Mouse (Mus musculus): ENCODE data around the gene Dnhd1.
"Not testable (repeated sequence)": the region's sequence is repeated elsewhere in the genome, so short reads cannot be mapped to it uniquely, and the experiment has no call there.

Gene Dnhd1

DNA sequence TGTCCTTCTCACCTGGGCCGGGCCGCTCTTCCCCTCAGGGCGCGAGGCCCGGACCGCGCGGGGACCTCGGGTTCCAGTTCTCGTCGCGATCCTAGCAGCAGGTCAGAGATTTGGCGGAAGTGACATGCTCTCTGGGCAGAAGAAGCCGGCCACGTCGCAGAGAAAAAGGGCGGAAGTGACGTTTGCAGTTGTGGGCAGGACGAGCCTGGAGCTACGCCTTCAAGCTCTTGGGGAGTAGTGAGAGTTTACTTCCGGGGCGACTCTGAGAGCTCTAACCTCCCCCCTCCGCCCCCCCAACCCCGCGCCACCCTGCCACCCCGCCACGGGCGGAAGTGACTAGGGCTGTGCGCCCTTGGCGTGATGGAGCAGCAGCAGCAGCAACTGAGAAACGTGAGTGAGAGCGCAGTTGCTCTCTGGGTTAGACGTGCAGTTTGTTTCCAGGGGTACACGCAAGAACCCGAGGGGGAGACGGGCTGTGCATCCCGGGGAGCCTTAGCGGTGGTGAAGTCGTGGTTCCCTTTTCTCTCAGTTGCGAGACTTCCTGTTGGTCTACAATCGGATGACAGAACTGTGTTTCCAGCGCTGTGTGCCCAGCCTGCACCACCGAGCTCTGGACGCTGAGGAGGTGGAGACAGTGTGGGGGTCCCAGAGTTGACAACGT lies 10.3 kb upstream of the Dnhd1 start, which contains the start of the genes Arfip2 and Gm45799:
Gene Arfip2, minus strand, starts transcription at position 184 of the 661 bp plus-strand sequence.
Gene Gm45799, plus strand, starts transcription at position 320 of the 661 bp plus-strand sequence.
- DNase-seq (ENCODE audit: low read depth in 1 of 2, low spot score in 2 of 2): peak; percentile 92 to 95

DNA sequence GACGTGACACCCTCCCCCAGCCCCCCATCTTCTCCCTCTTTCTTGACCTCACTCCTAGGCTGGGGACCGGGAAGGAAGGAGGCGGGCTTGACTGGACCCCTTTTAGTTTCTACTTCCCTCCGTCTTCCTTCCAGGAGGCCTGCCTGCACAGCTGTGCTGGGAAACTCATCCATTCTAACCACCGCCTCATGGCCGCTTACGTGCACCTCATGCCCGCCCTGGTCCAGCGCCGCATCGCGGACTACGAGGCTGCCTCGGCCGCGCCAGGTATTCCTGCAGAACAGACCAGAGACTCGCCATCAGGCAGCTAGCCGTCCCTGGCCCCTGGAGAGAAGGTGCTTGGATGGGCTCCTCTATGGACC lies 9.8 kb upstream of the Dnhd1 start:
- no peak for DNase-seq (ENCODE audit: low read depth in 1 of 2, low spot score in 2 of 2)

DNA sequence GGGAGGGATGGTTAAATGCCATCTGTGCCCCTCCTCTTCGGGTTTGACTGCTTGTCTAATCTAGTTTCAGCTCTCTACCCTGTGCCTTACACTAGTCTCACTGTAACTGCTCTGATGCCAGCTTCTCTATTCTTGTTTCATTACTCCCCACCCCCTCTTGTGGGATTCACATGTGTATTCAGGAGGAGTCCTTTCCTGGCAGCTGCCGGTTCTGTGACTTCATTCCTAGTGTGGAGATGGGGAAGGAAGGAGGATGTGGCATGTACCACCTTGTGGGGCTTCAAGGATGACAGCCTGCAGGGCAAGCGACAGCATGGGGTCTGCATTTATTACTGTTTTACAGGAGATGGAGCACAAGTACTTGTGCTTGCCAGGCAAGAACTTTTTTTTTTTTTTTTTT lies 8.7 kb upstream of the Dnhd1 start:
- DNase-seq (ENCODE audit: low read depth in 1 of 2, low spot score in 2 of 2): no peak

DNA sequence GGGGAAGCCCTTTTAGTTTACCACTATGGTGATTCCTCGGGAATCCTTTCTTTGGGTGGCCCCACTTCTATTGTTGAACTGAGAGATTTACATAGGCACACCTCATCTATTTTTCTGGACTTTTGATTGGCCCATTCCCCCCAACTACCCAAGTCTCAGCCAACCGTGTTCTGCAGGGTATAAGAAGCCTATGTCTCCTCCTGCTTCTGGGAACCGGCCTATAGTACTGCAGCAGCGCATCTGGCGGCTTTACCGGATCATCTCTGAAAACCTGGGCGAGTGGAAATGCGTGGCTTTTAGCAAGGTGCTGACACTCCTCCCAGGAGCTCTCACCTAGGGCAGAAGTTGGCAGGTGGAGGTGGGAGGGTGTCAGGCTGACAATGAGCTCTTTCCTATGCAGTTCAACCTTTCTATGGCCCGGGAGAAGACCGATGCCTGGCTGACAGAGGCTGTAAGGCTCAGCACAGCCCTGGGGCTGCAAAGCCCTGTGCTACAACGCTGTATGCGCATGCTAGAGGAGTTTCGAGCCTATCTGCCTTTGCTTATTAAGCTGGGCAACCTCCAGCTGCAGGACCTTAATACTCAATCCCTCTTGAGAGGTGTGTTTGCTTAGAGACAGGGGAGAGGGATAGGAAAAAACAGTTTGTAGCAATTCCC lies 35.0 kb downstream of the Dnhd1 start:
- no peak for DNase-seq (ENCODE audit: low read depth in 1 of 2, low spot score in 2 of 2)

DNA sequence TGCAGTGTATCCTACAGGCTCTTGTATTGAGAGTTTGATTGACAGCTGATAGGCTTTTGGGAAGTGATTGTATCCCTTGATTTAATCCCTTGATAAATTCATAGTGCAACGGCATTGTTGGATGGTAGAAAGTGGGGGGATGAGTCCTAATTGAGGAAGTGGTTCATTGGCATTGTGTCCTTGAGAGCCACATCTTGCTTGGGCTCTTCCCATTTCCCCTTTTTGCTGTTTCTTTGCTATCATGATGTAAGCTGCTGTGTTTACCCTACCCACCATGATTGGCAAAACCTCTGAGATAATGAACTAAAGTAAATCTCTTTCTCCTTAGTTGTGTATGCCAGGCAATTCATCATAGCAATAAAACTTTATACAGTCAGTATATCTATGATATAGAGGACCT lies 40.2 kb downstream of the Dnhd1 start:
- no peak for DNase-seq (ENCODE audit: low read depth in 1 of 2, low spot score in 2 of 2)

DNA sequence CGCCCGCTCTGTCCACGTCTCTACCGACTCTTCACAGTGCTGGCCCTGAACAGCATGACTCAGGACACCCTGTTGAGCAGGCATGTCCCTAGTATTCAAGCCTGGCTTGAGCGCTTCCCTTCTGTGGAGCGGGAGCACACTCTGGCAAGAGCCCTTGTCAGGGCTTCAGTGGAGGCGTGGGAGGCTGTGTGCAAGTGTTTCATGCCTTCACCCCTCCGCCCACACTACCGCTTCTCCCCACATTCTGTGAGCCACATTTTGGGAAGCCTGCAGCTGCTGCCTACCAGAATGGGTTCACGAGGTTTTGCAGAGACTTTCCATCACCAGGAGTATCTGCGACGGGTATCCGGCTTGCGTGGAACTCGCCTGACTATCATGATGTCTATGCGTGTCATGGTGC lies 52.6 kb downstream of the Dnhd1 start:
- DNase-seq (ENCODE audit: low read depth in 1 of 2, low spot score in 2 of 2): no peak

DNA sequence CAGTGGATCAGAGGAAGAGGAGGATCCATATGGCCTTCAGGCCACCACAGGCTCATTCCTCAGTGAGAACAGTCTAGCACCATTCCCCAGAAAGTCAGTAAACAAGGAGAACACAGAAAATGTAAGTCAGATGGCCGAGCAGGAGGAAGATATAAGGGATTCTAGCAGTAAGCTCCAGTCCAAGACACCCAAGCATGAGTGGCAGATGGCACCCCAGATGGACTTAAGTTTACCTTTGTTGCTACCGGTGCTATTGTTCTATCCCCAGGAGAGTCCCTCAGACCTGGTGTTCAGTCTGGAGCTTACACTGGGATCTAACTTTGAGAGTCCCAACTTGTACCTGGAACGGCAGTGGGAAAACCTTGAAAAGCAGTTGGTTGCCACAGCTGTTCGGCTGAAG lies 53.2 kb downstream of the Dnhd1 start:
- no peak for DNase-seq (ENCODE audit: low read depth in 1 of 2, low spot score in 2 of 2)

DNA sequence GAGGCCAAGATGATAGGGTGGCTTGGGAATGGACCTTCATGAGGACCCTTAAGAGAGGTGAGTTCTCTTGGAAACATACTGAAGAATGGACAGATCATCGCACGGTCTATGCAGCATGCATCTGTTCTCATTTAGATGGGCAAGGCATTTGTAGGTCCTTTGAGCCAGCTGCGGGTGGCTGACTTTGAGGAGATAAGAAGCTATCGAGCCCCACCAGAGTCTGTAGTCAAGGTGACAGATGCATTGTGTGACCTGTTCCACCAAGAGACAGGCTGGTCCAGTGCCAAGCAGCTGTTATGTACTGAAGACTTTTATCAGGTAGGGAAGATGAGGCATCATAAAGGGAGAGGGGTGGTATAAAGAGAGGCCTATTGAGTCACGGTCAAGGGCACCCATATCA lies 58.1 kb downstream of the Dnhd1 start:
- no peak for DNase-seq (ENCODE audit: low read depth in 1 of 2, low spot score in 2 of 2)

DNA sequence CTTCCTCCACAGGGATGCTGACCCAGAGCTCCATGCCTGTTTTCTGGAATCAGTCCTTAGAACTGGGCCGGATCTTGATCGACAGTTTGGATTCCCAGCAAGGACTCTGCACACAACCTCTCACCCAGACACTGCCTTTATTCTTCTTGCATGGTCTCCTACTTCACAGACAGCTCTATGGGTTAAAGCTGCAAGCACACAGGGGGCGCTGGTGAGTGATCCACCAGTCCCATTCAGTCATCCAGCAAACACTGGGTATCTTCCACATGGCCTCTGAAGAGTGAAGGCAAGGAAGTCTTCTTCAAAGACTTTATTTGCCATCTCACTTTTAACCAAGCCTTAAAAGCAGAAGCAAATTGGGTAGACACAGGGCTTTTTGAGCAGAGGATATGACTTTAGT lies 64.7 kb downstream of the Dnhd1 start:
- no peak for DNase-seq (ENCODE audit: low read depth in 1 of 2, low spot score in 2 of 2)

DNA sequence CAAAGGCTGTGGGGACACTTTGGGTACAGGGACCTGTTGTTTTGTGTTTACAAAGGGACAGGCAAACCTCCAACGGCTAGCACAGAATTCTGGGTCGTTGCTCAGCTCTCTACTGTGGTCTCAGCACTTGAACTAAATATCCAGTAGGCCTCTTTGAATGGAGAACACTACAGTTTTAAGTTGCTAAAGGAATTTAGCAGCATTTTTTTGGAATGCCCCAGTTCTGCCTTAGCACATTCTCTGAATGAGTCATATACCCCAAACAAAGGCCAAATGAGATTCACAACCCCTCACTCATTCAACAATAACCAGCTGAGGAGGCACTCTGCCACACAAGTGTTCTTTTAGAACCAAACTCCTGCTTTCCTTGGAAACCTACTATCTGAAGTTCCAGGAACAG lies 71.3 kb downstream of the Dnhd1 start:
- DNase-seq (ENCODE audit: low read depth in 1 of 2, low spot score in 2 of 2): no peak

DNA sequence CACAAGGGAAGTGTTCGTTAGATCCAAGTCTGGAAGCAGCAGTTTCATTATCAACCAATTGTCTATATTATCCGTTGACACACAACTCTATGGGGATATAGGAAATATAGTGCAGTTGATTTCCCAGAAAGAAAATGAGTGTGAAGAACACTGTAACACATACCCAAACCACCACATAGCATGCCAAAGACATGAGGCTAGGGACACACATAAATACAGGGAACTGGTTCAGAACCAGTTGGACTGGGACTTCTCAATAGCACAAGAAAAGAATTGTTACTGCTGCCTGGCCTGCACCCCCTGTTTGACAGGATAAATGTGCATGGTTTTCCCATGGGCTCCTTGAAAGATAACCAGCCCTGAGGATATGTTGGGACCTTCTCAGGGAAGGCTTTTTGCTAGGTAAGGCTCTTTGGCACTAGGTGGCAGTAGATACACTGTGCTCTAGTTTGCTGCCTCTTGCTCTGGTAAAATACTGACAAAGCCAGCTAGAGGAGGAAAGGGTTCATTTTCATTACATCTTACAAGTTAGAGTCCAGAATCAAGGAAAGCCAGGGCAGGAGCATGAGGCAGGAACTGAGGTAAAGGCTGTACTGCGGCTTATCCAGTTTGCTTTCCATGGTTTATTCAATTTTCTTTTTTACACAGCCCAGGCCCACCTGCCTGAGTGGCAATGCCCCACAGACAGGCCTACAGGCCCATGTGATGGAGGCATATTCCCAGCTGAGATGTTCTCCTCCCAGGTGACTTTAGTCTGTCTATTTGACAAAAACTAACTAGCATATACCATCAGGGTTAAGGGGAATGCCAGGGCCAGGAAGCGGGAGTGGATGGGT lies 75.7 kb downstream of the Dnhd1 start:
- no peak for DNase-seq (ENCODE audit: low read depth in 1 of 2, low spot score in 2 of 2)

DNA sequence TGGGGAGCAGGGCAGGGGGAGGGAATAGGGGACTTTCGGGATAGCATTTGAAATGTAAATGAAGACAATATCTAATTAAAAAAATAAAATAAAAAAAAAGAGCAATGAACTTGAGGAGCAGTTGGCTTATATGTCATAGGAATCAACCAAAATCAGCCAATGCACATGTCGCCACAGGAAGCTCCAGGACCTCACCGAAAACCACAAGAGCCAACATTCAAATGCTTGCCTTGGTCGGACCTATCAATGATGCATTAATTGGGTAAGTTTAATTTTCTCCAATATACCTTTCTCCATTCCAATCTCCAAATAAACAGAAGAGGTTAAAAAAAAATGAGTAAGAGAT lies 76.3 kb downstream of the Dnhd1 start:
- no peak for DNase-seq (ENCODE audit: low read depth in 1 of 2, low spot score in 2 of 2)

DNA sequence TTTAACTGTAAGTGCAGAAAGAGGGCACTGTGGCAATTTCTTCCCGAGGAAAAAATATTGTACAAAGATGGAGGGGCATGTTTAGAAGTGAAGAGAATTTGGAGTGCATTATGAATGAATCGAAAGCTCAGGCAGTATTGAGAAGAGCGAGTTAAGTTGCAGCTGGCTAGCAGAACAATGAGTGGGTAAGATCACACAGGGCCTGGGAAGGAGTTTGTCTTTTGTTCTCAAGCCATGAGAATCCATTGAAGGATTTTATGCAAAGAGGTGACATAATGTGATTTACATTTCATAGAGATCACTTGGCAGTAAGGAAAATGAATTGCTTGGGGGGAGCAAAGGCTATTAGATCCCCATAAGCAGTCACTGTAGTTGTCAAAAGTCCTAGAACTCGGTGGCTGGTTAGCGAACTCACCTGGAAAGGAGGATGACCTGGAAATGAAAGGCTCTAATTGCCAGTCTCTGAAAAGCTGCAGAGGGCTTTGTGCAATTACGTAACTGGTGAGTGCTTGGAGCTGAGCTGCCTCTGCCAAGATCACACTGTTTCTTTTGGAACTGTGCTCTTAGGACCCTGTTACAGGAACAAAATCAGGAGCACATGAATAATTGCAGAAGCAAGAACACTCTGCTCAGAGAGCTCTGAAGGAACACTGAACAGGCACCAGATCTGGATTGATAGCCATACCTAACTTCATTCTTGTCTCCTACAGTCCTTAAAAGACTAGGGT lies 78.2 kb downstream of the Dnhd1 start:
- no peak for DNase-seq (ENCODE audit: low read depth in 1 of 2, low spot score in 2 of 2)

DNA sequence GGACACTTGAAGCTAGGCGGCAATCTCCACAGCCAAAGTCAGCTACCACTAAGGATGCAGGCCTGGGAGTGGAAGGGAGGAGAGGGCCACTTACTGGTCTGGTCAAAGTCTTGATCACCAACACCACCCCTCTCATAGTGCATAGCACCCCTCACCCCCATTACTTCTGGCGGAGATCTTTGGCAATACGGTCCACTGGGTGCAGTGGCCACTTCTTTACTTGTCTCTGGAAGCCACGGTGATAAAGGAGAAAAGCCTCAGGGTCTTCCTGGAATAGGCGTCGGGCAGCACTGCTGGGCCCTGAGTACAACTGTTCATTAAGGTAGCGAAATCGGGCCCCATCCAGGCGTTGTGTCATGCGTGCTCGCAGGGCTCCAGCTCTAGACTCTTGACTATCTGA lies 83.2 kb downstream of the Dnhd1 start:
- no peak for DNase-seq (ENCODE audit: low read depth in 1 of 2, low spot score in 2 of 2)

DNA sequence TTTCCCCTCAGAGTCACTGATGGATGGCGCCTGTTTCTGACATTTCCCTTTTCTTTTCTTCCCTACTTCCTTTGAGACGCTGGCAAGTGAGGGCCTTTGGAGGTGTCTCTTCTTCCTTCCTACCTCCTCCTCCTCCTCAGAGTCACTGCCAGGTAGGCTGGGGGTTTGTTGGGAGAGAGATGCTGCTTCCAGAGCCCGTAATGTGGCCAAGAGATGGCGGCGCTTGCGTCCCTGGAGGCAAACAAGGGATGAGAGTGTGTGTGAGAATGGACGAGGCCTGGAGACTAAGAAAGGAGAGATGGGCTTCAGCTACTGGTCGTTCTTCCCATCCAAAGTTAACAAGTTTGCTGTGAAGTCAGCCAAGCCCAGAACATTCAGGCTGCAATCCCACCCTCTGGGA lies 84.2 kb downstream of the Dnhd1 start:
- no peak for DNase-seq (ENCODE audit: low read depth in 1 of 2, low spot score in 2 of 2)

DNA sequence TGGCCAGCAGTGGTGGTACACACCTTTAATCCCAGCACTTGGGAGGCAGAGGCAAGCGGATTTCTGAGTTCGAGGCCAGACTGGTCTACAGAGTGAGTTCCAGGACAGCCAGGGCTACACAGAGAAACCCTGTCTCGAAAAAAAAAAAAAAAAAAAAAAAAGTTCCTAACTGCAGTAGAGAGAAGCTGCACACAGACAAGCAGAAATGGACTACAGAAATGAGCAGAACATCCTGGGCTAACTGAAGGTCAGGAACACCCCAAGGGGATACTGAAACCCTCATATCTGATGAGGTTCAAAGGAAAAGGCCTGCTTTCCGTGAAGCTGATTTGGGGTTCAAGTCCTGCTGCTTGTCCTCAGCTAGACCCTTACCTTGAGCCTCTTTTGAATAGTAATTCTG lies 84.8 kb downstream of the Dnhd1 start:
- not testable (repeated sequence) for DNase-seq (ENCODE audit: low read depth in 1 of 2, low spot score in 2 of 2)

DNA sequence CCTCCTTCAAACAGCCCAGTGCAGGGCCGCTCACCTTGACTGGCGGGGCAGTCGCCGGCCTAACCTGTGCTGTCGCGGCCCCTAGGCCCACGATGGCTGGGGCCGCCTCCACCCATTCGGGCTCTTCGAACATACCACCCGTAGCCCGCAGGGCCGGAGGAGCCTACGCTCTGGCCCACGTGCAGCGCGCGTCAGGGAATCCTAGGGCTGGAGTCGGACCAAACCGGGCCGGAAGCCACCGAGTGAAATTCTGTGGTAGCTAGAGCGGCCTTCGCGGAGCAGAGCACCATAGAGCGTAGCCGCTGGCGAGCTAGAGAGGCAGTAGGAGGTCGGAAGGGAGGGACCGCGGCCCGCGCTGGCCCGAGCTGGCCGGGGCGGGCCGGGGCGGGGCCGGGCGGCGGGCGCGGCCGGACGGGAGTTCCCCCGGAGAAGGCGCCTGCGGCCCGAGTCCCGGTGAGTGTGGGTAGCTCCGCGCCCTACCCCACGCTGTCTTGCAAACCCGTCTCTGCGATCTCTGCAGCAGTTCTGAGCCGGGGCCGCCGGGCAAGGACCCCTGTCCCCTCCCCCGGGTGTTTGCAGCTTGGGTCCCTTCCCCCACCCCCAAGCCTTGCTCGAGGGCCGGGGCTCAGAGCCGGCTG lies 85.8 kb downstream of the Dnhd1 start, which contains the start of gene Ilk:
Gene Ilk, plus strand, starts transcription at position 329 of the 638 bp plus-strand sequence.
- DNase-seq (ENCODE audit: low read depth in 1 of 2, low spot score in 2 of 2): peak; percentile 71 to 82

DNA sequence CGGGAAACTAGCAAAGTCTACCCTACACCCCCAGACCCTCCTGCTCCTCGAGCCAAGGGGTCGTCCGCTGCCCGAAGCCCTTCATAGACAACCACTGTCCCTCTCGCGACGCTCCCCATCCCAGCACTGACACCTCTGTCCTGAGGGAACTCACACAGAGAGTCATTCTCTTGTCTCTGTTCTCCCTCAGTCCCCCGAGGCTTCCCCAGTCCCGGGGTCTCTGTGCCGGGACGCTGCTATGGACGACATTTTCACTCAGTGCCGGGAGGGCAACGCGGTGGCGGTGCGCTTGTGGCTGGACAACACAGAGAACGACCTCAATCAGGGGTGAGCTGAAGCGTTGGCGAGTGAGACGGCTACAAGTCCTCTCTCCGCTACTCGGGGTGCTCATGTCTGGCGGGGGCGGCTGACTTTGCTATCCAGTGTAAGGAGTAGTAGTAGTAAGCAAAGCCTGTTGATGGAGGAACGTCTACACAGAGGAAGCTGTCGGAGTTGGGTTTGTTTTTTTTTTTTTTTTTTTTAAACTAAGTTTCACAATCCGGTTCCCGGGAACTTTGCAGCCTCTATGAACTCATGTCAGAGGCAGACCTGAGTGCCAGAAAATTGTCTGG lies 86.4 kb downstream of the Dnhd1 start, which contains the start of gene Rrp8:
Gene Rrp8, minus strand, starts transcription at position 475 of the 611 bp plus-strand sequence.
- DNase-seq (ENCODE audit: low read depth in 1 of 2, low spot score in 2 of 2): no peak

DNA sequence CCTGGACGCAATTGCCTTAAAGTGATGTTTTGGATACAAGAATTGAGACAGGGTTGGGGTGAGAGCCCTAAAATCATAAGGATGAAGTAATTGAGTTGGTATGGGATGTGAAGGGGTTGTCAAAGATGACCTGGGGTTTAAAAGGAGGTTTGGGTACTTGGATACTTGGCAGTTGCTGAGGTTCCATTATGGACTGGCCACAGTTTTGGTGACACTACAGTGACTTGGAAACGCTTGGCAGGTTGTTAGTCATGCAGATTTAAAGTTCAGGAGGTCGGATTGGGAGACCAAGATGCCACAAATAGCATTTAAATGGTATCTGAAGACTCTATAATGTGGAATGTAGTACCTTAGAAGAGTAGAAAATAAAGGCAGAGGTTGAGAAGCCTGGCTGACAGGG lies 87.0 kb downstream of the Dnhd1 start:
- no peak for DNase-seq (ENCODE audit: low read depth in 1 of 2, low spot score in 2 of 2)

DNA sequence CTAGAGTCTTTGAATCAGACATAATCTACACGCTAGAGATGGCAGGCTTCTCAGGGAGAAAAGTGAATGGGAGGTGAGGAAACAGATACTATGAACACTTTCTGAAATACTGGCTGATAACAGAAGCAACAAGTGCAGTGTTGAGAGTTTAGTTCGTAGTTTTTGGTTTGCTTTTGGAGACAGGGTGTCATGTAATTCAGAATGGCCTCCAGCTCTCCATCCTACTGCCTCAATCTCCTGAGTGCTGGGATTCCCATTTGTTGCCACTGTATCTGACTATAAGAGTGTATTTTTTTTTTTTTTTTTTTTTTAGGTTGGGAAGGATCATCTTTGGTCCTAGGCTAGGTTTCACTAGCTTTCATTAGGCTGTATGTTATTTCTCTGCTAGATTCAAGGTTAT lies 87.7 kb downstream of the Dnhd1 start:
- DNase-seq (ENCODE audit: low read depth in 1 of 2, low spot score in 2 of 2): no peak

DNA sequence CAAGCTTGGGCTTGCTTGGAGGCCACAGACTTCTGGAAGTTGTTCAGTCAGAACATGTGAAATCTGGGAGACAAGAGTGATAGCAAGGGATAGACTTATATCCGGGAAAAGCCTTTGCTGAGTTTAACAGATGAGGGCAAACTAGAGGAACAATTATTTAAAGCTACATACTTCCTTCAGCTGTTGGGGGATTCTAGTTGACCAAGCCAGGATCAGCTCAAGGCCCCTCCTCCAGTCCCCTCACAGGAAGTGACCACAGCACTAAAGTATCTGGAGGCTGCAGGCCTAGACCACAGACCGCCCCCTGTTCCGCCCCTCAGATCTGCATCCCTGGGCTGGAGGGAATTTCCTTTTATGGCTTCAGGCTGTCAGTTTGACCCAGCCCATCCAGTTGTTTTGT lies 88.3 kb downstream of the Dnhd1 start:
- no peak for DNase-seq (ENCODE audit: low read depth in 1 of 2, low spot score in 2 of 2)

Measured in monocyte, adult 2 months (primary cell).